Mouse (Mus musculus) hindbrain, embryonic 12.5 days (tissue): Measurements from ENCODE around the gene Trim11. TPM values are rescaled to one million over a fixed set of nuclear protein-coding genes. Genes with fewer than 3 reads are reported as not detected.

Experiments
- ATAC-seq: fragments of 200-750 bp; cut with Nextera tagmentation; 2 replicates; pipeline ENCODE4 v1.8.0; 2017; ENCODE audit warnings: moderate TSS enrichment; ENCODE audit not compliant: low FRiP score
- H3K27ac ChIP-seq: fragments of 300-500 bp; sonication (generic); 2 replicates; pipeline ENCODE4 v1.5.1; 2016; ENCODE audit warnings: mild to moderate bottlenecking
- H3K27me3 ChIP-seq: fragments of 300-500 bp; sonication (generic); 2 replicates; pipeline ENCODE4 v1.6.1; 2016; ENCODE audit warnings: mild to moderate bottlenecking
- H3K36me3 ChIP-seq: fragments of 300-500 bp; sonication (generic); 2 replicates; pipeline ENCODE4 v1.6.1; 2016; ENCODE audit warnings: mild to moderate bottlenecking
- H3K4me1 ChIP-seq: fragments of 300-500 bp; sonication (generic); 2 replicates; pipeline ENCODE4 v1.6.1; 2016
- H3K4me2 ChIP-seq: fragments of 300-500 bp; sonication (generic); replicated peaks from 2 replicates; pipeline ENCODE4 v1.6.1; 2016; ENCODE audit warnings: mild to moderate bottlenecking
- H3K4me3 ChIP-seq: fragments of 300-500 bp; sonication (generic); 2 replicates; pipeline ENCODE4 v1.5.1; 2016; ENCODE audit warnings: mild to moderate bottlenecking
- H3K9ac ChIP-seq: fragments of 300-500 bp; sonication (generic); 2 replicates; pipeline ENCODE4 v1.6.1; 2016; ENCODE audit warnings: mild to moderate bottlenecking, moderate library complexity
- H3K9me3 ChIP-seq: fragments of 300-500 bp; sonication (generic); replicated peaks from 2 replicates; pipeline ENCODE4 v1.6.1; 2016; ENCODE audit warnings: mild to moderate bottlenecking
- WGBS: fragments of 180-500 bp; shearing (Covaris S2); methylation state at CpG from one replicate; pipeline ENCODE4 v1.1.7; 2016; 5-methylcytosine and 5-hydroxymethylcytosine counted together
- microRNA-seq: library from miRNA; unstranded; fragments of <30 nt; microRNA quantifications from one replicate; pipeline ENCODE4, GENCODE M21; 2017
- polyA plus RNA-seq: library from polyadenylated mRNA; unstranded; fragments of >200 nt; fragmentation: Nextera tagmentation; extraction: Ambion mirVana; gene quantifications from 2 replicates; pipeline ENCODE4 v1.2.1, GENCODE M21; 2016

Trim11 gene
- polyA plus RNA-seq, 1 experiment from 2014 or later: 19.3 TPM

GRCm38 (mm10) chr11:59000635-59001034 is 22.7 kb downstream of the Trim11 start:
- H3K36me3 ChIP-seq: no peaks in the 10 kb centered on the region
- WGBS: 93% methylated on average over 21 of the region's 21 CpGs
- H3K4me2 ChIP-seq: no peak overlapping the region
- H3K27ac ChIP-seq: no peak overlapping the region
- H3K9ac ChIP-seq: no peak overlapping the region
- H3K4me3 ChIP-seq: no peak overlapping the region
- H3K27me3 ChIP-seq: peaks cover 16% of the 10 kb centered on the region
- no peaks in the 10 kb centered on the region for H3K9me3 ChIP-seq
- no peak for ATAC-seq
- H3K4me1 ChIP-seq: no peaks in the 10 kb centered on the region

DNA sequence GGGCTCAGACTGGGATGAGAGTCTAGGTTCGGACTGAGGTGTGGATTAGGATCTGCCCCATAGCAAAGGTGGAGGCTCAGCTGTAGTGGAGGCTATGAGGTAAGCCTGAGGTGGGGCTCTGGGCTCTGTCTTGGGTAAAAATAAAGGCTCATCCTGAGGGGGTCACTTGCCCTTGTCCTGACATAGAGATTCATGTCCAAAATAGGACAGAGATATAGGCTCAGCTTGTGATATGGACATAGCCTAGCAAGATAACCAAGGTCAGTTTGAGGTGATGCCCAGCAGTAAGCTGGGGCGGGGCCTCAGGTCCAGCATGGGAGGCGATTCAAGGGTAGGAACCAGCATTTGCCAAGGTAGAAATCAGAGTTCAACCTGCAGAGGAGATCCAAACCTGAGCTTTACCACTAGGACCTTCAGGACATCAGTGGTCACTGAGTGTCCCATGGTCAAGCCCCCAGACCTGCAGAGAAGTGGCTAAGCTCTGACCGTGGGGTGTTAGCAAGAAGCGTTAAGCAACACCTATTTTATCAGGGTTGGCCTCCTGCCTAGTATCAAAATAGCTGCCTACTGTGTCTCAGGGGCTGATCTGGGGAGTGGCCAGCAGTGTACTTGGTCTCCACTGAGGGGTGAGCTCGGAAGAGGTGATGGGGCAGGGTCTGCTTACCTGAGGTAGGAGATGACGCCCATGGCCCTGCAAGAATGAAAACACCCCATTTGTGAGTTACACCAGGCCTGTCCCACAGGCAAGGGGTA is 24.6 kb downstream of the Trim11 start:
- Histone ChIP-seq H3K4me1 (no peaks in the 10 kb centered on the region), H3K36me3 (no peaks in the 10 kb centered on the region), H3K9ac (no peak overlapping the region), H3K9me3 (no peaks in the 10 kb centered on the region), H3K27ac (no peak overlapping the region), H3K4me3 (no peak overlapping the region), H3K27me3 (0 out of 2 replicates have a peak, but pooled peaks cover under 1% of the 10 kb centered on the region), H3K4me2 (no peak overlapping the region)
- WGBS: 78% methylated on average over 7 of the region's 7 CpGs
- ATAC-seq: no peak

DNA sequence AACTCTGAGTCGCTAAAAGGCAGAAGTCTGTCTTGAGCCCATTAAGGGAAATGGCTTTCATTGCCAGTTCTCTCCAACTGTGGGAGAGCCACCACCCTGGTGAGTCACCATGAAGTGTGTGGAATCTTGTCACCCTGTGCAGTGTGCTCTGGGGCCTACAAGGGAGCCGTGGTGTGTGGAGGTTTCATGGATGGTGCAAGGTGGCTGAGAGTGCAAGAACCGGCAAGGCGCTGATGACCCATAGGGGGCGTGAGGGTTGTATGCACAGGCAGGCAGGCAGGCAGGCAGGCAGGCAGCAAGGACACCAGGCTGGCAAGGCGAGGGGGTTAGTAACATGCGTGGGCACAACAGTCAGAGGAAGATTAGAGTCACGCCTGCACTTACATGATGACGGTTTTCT is 37.2 kb downstream of the Trim11 start:
- no peak for ATAC-seq
- Histone ChIP-seq H3K4me2 (no peak overlapping the region), H3K36me3 (no peaks in the 10 kb centered on the region), H3K9ac (no peak overlapping the region), H3K4me3 (no peak overlapping the region), H3K27ac (no peak overlapping the region), H3K4me1 (no peaks in the 10 kb centered on the region), H3K9me3 (no peaks in the 10 kb centered on the region), H3K27me3 (peaks cover 5% of the 10 kb centered on the region)
- WGBS: 38% methylated on average over 9 of the region's 9 CpGs

- 76% methylated on average over 6 of the region's 6 CpGs for WGBS
- Histone ChIP-seq H3K27ac (no peak overlapping the region), H3K4me3 (no peak overlapping the region), H3K4me2 (no peak overlapping the region), H3K36me3 (no peaks in the 10 kb centered on the region), H3K9me3 (no peaks in the 10 kb centered on the region), H3K9ac (no peak overlapping the region), H3K27me3 (no peaks in the 10 kb centered on the region), H3K4me1 (no peaks in the 10 kb centered on the region)
- ATAC-seq: no peak
Measured at GRCm38 (mm10) chr11:59026411-59026810, 48.5 kb downstream of the Trim11 start.

DNA sequence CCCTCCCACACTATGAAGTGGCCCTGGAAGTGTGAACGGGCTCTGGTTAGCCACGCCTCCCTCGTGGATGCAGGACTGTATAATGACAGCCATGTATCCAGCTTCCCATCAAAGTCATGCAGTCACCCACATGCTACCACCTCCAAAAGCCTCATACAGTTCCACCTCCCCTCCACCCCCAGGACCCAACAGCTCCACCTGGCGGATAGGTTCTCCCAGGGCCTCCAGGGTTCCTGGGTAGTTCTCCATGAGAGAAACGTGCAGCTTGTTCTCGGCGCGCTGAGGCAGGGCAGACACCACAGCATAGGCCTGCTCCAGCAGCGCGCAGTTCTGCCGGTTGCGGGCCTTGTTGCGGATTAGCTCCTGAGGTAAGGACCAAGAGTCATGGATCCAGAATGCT is 51.1 kb downstream of the Trim11 start:
- H3K4me1 ChIP-seq: no peaks in the 10 kb centered on the region
- H3K9me3 ChIP-seq: no peaks in the 10 kb centered on the region
- H3K4me2 ChIP-seq: no peak overlapping the region
- H3K9ac ChIP-seq: no peak overlapping the region
- no peaks in the 10 kb centered on the region for H3K27me3 ChIP-seq
- no peaks in the 10 kb centered on the region for H3K36me3 ChIP-seq
- H3K4me3 ChIP-seq: no peak overlapping the region
- ATAC-seq: no peak
- no peak overlapping the region for H3K27ac ChIP-seq
- WGBS: 90% methylated on average over 13 of the region's 13 CpGs

Small RNA genes lying within 50 kb of the gene (microRNA-seq; reads per million reads assigned to microRNA genes)
- gene Gm44313: not detected

Other genes with a start within 250 kb of the Trim11 start
- gene Olfr317, start 238.9 kb upstream of the Trim11 start, polyA plus RNA-seq: 0.10 and 0.12 TPM in 2 replicates
- not detected in 2 replicates for gene Olfr316, start 225.4 kb upstream of the Trim11 start, polyA plus RNA-seq
- not detected in 2 replicates for gene Olfr315, start 204.9 kb upstream of the Trim11 start, polyA plus RNA-seq
- gene Olfr314, start 195.1 kb upstream of the Trim11 start, polyA plus RNA-seq: not detected in 2 replicates
- gene Fam183b, start 176.1 kb upstream of the Trim11 start, polyA plus RNA-seq: 7.0 and 10.4 TPM in 2 replicates
- not detected in 2 replicates for gene Olfr313, start 163.1 kb upstream of the Trim11 start, polyA plus RNA-seq
- gene Olfr312, start 148.9 kb upstream of the Trim11 start, polyA plus RNA-seq: not detected in 2 replicates
- gene Olfr311, start 138.8 kb upstream of the Trim11 start, polyA plus RNA-seq: not detected in 2 replicates
- 18.3 and 19.1 TPM in 2 replicates for gene Gm12258, start 130.9 kb upstream of the Trim11 start, polyA plus RNA-seq
- 10.2 and 12.0 TPM in 2 replicates for gene 2810021J22Rik, start 110.9 kb upstream of the Trim11 start, polyA plus RNA-seq
- 4.9 and 7.0 TPM in 2 replicates for gene Zfp39, start 73.9 kb upstream of the Trim11 start, polyA plus RNA-seq
- gene Btnl10, start 60.2 kb upstream of the Trim11 start, polyA plus RNA-seq: not detected in 2 replicates
- 498 and 513 TPM in 2 replicates for gene Rnf187, start 39.2 kb upstream of the Trim11 start, polyA plus RNA-seq
- gene Hist3h2ba, start 29.2 kb upstream of the Trim11 start, polyA plus RNA-seq: 149 and 154 TPM in 2 replicates
- 90.1 and 95.9 TPM in 2 replicates for gene Hist3h2a, start 23.4 kb upstream of the Trim11 start, polyA plus RNA-seq
- 1.2 and 1.5 TPM in 2 replicates for gene Trim17, start 23.4 kb upstream of the Trim11 start, polyA plus RNA-seq
- 0.28 and 0.39 TPM in 2 replicates for gene Obscn, start 158.3 kb downstream of the Trim11 start, polyA plus RNA-seq
- 6.6 and 7.5 TPM in 2 replicates for gene Iba57, start 185.6 kb downstream of the Trim11 start, polyA plus RNA-seq
- gene Gjc2, start 205.1 kb downstream of the Trim11 start, polyA plus RNA-seq: 0.27 and 0.28 TPM in 2 replicates
- gene Guk1, start 214.1 kb downstream of the Trim11 start, polyA plus RNA-seq: 107 and 112 TPM in 2 replicates
- gene Mrpl55, start 224.4 kb downstream of the Trim11 start, polyA plus RNA-seq: 76.1 and 84.6 TPM in 2 replicates
- 29.6 and 31.9 TPM in 2 replicates for gene 2310033P09Rik, start 230.2 kb downstream of the Trim11 start, polyA plus RNA-seq